Mouse (Mus musculus) mouse embryonic stem cell (cell line): ENCODE data around the gene Ube2l6.

Source experiments
- in situ Hi-C, 2 experiments: fragments of 300-500 bp; cut with MboI; formaldehyde crosslinking; loops; 1 replicate in 1 of 2; 3 replicates in 1 of 2; pipeline ENCODE4 v1.14.3; 2019 to 2020; ENCODE audit warnings: low sequenced_read_pairs in 2 of 2, low pct_unique_long_range_greater_than_20kb in 1 of 2, mixed read lengths in 1 of 2; ENCODE audit not compliant: unreplicated experiment in 1 of 2

Gene Ube2l6

DNA sequence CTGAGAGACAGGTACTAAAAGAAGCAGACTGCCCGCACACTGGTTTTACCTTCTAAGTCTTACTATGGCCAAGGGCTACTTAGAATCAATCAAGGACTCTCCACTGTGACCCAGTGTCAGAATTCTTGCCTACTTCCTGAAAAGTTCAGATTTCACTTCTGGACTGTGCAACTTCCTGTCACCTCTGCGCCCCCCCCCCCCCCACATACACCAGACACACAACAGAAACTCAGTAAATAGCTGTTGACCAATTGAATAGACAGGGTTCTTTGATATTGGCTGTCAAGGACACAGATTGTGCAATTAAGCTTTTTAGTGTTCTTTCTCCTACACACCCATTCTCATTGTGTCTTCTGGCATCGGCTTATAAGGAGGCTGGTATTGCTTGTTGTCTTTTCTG is 10.3 kb upstream of the Ube2l6 start:
- in situ Hi-C loops: no loop called here

- in situ Hi-C loops: no loop called here
Observed at GRCm38 (mm10) chr2:84790418-84790817, 8.2 kb upstream of the Ube2l6 start.

DNA sequence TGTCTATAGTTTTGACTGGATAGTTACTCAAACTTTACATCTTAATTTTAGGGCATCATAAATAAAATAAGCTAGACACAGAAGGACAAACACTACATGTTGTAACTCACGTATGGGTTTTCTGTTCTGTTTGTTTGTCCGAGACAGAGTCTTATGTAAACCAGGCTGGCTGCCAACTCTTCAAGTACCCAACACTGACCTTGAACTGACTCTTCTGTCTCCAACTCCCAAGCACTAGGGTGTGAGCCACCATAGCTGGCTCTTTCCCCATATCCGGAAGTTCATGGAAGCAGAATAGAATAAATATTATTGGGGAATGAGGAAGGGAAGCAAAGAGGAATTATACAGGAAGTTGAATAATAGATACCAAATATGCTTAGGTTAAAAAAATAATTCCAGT is 6.1 kb upstream of the Ube2l6 start:
- in situ Hi-C loops: no loop called here

GRCm38 (mm10) chr2:84793154-84793553 is 5.5 kb upstream of the Ube2l6 start:
- in situ Hi-C loops: no loop called here

DNA sequence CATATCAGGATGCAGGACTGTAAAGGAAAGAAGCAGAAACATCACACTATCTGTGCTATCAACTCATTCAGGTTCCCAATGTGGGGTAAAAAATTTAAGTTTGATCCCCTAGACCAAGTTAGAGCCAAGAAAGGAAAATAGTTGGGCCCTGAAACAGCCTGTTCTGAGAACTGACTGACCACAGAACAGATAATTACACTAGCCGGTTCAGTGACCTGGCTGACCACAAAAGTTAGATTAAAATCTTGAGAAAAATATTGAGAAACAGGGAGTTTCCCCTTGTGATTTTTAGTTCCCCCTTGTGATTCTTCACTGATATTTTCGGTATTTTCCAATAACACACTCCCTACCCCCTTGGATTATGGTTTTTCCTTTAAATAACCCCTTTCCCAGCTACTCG is 4.8 kb upstream of the Ube2l6 start:
- in situ Hi-C loops: no loop called here

- in situ Hi-C loops: no loop called here
Observed at GRCm38 (mm10) chr2:84797833-84798492, 665 bp upstream of the Ube2l6 start.

- in situ Hi-C loops: no loop called here
Observed at GRCm38 (mm10) chr2:84799041-84799561, 473 bp downstream of the Ube2l6 start.

GRCm38 (mm10) chr2:84800304-84800703 is 1.7 kb downstream of the Ube2l6 start:
- in situ Hi-C loops: loop anchor here in 1 of 2 experiments (25.0 kb wide), 1 partner anchor 338 kb away; no protein-coding TSS in a partner anchor

GRCm38 (mm10) chr2:84801223-84801622 is 2.6 kb downstream of the Ube2l6 start:
- in situ Hi-C loops: loop anchor here in 1 of 2 experiments (25.0 kb wide), 1 partner anchor 339 kb away; no protein-coding TSS in a partner anchor

DNA sequence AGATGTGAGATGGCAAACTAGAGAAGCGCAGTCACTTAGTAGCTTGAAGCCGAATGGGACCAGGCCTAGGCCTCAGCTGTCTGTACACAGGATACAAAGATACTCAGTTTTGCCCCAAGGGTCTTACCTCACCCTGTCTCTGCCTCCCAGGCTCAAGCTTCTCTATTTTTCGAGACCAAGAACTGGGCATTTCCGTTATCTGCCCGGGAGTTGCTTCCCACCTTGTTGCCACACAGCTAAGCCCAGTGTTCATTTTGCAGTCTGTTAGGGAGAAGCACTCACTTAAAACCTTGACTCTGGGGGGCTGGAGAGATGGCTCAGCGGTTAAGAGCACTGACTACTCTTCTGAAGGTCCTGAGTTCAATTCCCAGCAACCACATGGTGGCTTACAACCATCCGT is 5.3 kb downstream of the Ube2l6 start:
- in situ Hi-C loops: loop anchor here in 1 of 2 experiments (25.0 kb wide), 1 partner anchor 342 kb away; no protein-coding TSS in a partner anchor

DNA sequence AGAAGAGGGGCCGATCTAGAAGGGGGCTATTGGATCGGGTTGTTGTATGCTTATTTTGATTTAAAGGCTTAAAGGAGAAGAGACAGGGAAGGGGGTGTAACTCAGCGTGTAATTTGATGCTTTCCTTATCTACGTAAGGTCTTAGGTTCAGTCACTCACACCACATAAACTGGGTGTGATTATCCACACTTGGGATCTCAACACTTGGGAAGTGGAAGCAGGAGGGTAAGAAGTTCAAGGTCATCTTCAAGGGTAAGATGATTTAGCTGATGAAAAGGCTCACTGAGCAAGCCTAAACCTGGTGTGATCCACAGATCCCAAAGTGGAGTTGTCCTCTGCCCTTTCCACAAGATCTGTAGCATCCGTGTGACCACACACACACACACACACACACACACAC is 7.9 kb downstream of the Ube2l6 start:
- in situ Hi-C loops: loop anchor here in 1 of 2 experiments (25.0 kb wide), 1 partner anchor 344 kb away; no protein-coding TSS in a partner anchor

DNA sequence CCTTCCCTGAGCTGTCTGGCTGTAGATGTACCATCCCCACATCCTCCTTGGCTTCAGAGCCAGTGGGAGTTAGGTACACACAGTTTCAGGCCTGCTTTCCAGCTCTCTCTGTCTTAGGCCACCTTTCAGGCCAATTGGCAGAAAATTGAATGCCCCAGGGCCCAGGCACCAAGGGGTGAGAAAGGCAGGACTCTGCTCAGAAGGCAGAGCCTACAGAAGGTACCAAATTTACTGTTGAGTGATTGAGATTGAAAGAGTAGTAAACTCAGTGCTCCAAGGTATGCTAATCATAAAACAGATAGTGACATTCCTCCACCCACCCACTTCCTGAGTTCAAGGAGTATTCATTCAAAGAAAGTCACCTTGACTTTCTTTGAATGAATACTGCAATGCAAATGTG is 10.7 kb downstream of the Ube2l6 start:
- in situ Hi-C loops: loop anchor here in 1 of 2 experiments (25.0 kb wide), 1 partner anchor 347 kb away; no protein-coding TSS in a partner anchor

DNA sequence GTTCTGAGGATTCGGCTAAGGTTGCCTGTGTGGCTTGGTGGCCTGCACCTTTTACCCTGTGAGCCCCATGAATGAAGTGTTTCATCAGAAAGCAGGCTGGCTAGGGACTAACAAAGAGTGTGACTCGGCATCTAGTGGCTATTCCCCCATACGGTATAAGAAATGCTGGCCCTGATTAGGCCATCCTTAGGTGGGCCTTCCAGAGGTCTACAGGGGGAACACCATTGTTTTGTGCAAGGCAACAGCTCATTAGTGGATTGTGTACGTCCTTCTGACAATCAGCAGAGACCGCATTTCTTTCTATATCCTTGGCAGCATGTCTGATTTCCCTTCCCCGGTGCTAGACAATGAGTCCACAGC is 11.9 kb downstream of the Ube2l6 start:
- in situ Hi-C loops: loop anchor here in 1 of 2 experiments (25.0 kb wide), 1 partner anchor 348 kb away; no protein-coding TSS in a partner anchor

DNA sequence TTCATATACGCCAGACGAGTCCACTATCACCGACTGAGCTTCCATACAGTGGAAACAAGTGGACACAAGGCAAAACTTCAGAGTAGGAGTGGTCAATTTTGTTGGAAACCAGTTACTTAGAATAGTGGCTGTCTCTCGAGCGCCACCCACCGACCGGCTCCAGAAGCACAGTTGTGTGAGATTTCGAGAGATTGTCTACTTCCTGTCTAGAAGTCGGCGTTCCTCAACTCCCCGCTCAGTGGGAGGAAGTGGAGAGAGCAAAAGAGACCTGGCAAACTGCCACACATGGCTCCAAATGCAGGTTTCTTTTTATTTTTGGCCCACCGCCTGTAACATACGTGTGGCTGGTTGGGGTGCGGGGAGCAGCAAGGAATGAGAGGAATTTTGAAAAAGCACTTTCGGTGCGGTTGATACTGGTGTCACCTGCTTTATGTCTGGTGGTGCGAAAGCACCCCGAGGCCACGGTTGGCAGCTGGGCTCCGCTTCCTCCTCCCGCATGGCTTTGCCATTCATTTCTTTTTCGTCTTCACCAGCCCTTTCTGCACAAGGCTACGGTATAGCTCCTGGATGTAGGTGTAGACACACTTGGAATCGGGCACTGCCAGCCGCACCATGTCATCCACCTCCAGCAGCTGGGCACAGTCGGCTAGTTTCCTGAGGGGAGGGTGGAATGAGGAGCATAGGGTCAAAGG is 12.4 kb downstream of the Ube2l6 start:
- in situ Hi-C loops: loop anchor here in 1 of 2 experiments (25.0 kb wide), 1 partner anchor 349 kb away; no protein-coding TSS in a partner anchor

DNA sequence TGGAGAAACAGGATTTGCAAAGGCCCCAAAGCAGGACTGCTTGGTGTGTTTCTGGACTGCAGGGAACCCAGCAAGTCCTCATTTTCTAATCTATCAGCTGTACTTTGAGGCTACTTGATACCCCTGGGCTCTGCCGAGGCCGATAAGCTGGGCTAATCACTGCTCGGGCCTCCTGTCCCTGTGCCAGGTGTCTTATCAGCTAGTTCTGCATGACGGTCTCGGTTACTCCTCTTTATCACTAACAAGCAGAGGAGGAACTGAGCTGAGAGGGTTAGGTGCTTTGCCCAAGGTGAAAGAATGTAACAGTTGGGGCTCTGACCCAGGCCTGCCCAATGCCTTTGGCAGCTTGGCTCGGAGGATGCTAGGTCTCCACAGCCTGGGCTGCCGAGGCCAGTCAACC is 13.3 kb downstream of the Ube2l6 start:
- in situ Hi-C loops: loop anchor here in 1 of 2 experiments (25.0 kb wide), 1 partner anchor 350 kb away; no protein-coding TSS in a partner anchor

GRCm38 (mm10) chr2:84812676-84813075 is 14.0 kb downstream of the Ube2l6 start:
- in situ Hi-C loops: loop anchor here in 1 of 2 experiments (25.0 kb wide), 1 partner anchor 350 kb away; no protein-coding TSS in a partner anchor

DNA sequence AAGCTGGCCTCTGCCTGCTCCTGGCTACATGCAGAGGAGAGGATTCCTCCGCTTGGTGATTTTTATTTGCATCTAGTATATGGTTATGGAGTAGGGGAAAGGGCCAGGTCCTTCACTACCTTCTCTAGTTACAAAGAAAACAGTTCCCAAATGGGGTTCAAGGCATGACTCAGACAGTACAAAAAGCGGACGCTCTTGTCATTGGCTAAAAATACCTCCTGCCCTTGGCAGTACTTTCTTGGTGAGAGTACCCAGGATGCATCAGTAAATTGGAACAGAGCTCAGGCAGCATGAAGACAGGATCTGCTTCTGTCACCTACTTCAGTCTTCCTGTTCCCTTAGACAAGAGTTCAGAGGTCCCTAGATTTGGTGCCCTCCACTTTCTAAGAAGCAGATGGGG is 21.2 kb downstream of the Ube2l6 start:
- in situ Hi-C loops: loop anchor here in 1 of 2 experiments (25.0 kb wide), 1 partner anchor 358 kb away; no protein-coding TSS in a partner anchor

DNA sequence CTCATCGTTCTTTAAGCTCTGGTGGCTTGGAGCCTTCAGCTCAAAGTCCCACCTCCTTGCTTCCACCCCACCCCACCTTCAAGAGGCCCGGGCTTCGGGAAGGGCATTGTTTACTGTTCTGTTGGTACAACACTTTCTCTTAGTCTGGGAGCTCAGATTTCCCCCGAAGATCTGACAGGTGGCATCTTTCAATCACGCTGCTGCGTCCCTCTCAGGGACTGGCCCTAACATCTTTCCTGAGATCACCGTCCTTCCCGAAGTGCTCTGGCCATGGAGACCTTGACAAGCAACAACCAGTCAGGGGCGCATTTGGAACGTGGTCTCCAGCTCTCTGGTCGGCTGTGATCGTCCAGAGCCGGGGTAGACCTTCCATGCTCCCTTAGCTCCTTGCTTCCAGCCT is 23.9 kb downstream of the Ube2l6 start, which contains the start of gene Smtnl1:
TSS of gene Smtnl1 (minus strand) at position 101 of the 400 bp plus-strand sequence.
- in situ Hi-C loops: loop anchor here in 1 of 2 experiments (25.0 kb wide), 1 partner anchor 360 kb away; no protein-coding TSS in a partner anchor

- in situ Hi-C loops: loop anchor here in 1 of 2 experiments (25.0 kb wide), 1 partner anchor 361 kb away; no protein-coding TSS in a partner anchor
Observed at GRCm38 (mm10) chr2:84823237-84823636, 24.6 kb downstream of the Ube2l6 start.
